Mouse (Mus musculus): ENCODE data around the gene Snrpb2.
A peak's percentile ranks its signal among the peaks of the same experiment; 100 is the strongest.

Gene Snrpb2

DNA sequence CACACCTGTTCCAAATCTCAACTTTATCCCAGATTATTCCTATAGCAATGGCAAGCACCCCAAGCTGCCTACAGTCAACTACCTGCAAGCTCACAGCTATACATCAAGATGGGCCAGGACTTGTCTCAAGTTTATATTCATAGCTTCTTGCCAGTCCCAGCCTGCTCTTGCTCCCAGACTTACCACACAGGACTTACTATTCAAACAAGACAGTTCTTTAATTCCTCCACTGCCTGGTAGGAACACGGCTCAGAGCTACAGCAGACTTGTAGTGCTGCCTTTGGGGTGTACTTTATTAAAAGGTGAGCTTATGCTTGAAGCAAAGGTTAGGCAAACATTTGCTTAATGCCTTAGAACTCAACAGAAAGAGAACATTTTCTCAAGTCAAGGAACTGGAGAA, 34.3 kb downstream of the Snrpb2 start:
- DNase-seq = no peak

DNA sequence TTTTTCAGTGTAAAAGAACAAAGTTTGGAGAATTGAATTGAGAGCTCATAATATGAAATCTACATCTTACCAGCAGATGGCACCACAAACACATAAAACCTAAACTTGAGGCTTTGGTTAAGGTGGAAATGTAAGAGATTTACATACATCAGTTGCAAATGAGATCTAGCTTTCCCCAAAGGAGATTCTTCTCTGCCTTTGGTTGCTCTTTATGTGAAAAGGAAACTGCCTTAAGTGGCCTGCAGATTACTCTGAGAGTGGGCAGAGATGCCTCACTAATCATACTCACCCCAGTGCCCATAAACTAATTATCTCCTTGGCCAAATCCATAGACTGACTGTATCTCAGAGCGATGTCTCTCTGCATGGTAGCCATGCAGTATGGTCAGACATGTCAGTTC, 51.0 kb downstream of the Snrpb2 start:
- peak; percentile 12 for DNase-seq

GRCm38 (mm10) chr2:143114716-143115115, 51.9 kb downstream of the Snrpb2 start:
- DNase-seq = peak; percentile 33

DNA sequence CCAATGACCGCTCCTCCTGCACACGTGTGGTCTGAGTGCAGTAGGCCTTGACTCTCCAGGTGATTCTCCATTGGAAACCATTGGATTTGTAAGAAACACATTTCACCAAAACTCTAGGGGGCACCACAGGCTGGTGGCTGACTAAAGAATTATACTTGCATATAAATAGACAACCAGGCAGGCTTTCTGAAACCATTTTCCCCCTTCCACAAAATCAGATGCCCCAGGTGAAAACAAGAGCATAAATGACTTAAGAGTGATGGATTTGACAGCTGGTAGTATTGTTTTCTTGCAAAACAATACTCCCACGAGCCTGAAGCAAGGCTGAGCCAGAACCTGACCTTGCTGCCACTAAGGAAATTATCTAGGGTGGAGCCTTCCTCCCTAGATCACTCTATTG, 54.6 kb downstream of the Snrpb2 start:
- DNase-seq = peak; percentile 18

GRCm38 (mm10) chr2:143118221-143118620, 55.4 kb downstream of the Snrpb2 start:
- no peak for DNase-seq

Measured in cerebellum, adult 11 months (tissue).